Mouse (Mus musculus): ENCODE measurements at regions not wholly inside any gene's neighbourhood (a gene's known extent, or its start where the extent isn't known, plus 50 kb on each side); places are given as distances from the start of the nearest gene placed in this dataset.
"Not testable (repeated sequence)": the region's sequence is repeated elsewhere in the genome, so short reads cannot be mapped to it uniquely, and the experiment has no call there.

DNA sequence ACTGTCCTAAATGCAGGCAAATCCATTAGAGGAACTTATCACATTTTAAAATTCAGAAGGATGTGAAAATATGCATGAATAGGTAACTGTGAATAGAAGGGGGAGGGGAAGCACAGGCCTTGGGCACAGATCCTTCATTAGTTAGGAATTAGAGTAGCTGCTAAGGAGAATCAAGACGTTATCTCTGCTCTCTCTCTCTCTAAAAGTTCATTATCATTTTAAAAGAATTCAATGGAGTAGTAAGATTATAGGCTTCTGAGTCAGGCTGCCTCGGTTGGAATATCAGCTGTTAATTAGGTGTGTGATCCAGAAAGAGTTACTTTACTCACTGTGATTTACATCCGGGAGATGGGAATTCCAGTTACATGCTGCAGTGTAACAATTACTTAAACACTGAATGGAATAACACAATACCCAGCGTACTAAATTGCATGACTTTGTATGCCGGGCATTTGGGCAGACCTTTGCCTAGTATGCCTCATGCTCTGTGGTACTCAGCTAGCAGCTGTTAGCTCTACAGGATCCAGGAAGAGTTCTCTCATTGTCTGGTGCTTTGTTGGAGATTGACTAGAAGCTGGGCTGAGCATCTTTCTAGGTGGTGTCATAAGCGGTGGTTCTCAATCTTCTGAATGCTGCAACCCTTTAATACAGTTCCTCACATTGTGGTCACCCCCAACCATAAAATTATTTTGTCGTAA lies 203.4 kb downstream of the Dact1 start:
- no peak for DNase-seq (ENCODE audit: low spot score in 2 of 2)
- intact Hi-C loops (cut with DNase I): no loop called here

DNA sequence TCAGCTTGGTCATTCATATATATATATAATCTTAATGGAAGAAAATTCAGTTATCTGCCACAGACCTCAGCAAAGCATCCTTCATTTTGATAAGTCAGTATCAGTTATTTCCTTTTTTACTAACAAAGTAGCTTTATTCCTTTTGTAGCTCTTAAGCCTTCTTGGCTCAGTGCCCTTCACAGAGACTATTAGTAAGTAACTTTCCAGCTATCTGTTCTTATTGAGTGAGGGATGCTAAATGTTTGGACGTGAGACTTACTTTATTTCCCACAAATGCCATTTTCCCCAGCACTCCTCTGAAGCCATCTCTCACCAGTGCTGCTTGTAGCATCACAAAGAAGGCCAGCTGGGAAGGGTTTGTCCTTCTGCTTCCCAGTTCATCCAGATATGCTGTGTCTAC lies 209.8 kb downstream of the Dact1 start:
- DNase-seq (ENCODE audit: low spot score in 2 of 2): no peak
- intact Hi-C loops (cut with DNase I): no loop called here

GRCm38 (mm10) chr12:71521936-71522335 lies 212.3 kb downstream of the Dact1 start:
- intact Hi-C loops (cut with DNase I): no loop called here

GRCm38 (mm10) chr12:71522451-71522850 lies 212.8 kb downstream of the Dact1 start:
- intact Hi-C loops (cut with DNase I): no loop called here
- no peak for DNase-seq (ENCODE audit: low spot score in 2 of 2)

More at GRCm38 (mm10) chr12:71521936-71522335, 212.3 kb downstream of the Dact1 start:
- no peak for DNase-seq (ENCODE audit: low spot score in 2 of 2)

DNA sequence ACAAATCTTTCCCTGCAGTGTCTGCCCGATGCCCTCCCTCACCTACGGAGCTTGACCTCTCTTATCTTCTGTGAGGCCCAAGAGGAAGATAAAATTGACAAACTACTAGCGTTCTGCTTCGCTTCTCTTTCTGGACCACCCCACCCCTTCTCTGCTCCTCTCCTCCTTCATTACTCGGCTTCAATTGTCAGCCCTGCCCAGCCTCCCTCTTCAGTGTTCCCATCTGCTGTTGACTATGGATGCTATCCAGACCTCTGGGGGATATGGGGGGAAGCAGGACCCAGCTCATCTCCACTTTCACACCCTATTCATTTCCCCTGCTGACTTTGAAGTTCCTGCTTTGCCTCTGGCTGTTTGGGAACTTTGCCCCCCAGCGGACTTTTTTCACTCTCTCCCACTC lies 214.5 kb downstream of the Dact1 start:
- no peak for DNase-seq (ENCODE audit: low spot score in 2 of 2)
- intact Hi-C loops (cut with DNase I): no loop called here

GRCm38 (mm10) chr12:71525255-71525927 lies 215.7 kb downstream of the Dact1 start:
- no peak for DNase-seq (ENCODE audit: low spot score in 2 of 2)
- intact Hi-C loops (cut with DNase I): no loop called here

- no peak for DNase-seq (ENCODE audit: low spot score in 2 of 2)
- intact Hi-C loops (cut with DNase I): no loop called here
Measured at GRCm38 (mm10) chr12:71526623-71527022, 216.9 kb downstream of the Dact1 start.

DNA sequence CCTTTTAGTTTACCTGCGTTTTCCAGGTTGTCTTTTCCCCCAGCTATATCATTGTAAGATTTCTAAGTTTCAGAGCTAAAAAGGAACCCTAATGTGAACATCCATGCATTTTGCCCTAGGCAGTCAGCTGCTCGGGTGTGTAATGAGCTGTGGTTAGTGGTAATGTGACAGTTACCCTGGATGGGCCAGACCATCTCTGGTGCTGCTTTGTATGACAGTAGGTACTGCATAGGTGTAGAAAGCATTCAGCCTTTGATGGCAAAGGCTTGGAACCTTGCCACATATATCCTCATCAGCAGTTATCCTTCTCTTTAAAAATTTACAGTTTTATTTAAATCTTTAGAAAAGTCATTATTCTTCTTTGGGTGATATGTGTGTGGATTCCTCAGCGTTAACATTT lies 222.5 kb downstream of the Dact1 start:
- no peak for DNase-seq (ENCODE audit: low spot score in 2 of 2)
- intact Hi-C loops (cut with DNase I): no loop called here

DNA sequence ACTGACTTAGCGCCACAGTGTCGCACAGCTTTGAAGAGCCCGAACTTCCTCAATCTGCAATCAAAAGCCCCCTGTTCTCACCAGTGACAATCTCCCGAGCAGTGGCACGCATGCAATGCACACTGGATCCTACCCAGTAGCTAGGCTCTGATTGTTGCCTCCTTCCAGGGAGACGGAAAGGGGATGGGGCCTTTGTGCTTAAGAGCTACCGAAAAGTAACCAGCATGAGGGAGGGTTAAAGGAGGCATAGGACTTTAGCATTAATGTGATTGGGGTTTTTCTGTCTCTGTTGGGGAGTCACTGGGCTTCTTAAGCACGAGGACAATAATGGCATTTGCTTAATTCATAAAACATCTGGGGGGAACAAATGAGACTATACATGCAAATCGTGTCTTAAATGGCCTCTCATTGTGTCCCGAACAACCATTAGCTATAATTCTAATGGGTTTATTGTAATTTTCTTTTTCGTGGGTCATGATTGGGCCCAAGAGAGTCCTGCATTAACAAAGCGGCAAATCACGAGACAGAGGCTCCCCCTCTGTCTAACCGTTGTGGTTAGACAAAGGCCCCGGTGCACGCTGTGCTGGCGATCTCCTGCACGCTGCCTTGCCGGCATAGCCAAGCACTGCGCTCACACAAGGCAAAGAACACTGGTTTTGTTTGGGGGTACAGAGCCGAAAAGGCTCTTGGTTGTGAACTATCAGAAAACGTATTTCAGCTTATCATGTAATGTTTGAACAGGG lies 223.2 kb downstream of the Dact1 start:
- intact Hi-C loops (cut with DNase I): no loop called here

GRCm38 (mm10) chr12:71533701-71534100 lies 224.0 kb downstream of the Dact1 start:
- DNase-seq (ENCODE audit: low spot score in 2 of 2): no peak
- intact Hi-C loops (cut with DNase I): no loop called here

More for the DNA sequence above, 223.2 kb downstream of the Dact1 start:
- DNase-seq (ENCODE audit: low spot score in 2 of 2): no peak

- no peak for DNase-seq (ENCODE audit: low spot score in 2 of 2)
- intact Hi-C loops (cut with DNase I): no loop called here
Measured at GRCm38 (mm10) chr12:71534199-71534598, 224.5 kb downstream of the Dact1 start.

DNA sequence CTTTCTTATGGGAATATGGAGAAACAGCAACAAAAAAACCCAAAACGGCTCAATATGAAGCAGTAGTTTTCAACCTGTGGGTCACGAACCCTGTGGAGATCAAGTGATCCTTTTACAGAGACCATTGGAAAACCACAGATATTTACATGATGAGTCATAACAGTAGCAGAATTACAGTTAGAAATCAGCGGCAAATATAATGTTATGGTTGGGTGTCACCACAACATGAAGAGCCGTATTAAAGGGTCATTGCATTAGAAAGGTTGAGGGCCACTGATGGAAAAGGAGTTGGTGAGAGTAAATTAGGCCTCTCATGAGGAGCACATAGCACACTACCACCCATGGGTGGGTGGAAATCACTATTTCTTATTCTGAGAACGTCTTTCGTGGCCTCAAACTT lies 225.6 kb downstream of the Dact1 start:
- intact Hi-C loops (cut with DNase I): no loop called here
- no peak for DNase-seq (ENCODE audit: low spot score in 2 of 2)

DNA sequence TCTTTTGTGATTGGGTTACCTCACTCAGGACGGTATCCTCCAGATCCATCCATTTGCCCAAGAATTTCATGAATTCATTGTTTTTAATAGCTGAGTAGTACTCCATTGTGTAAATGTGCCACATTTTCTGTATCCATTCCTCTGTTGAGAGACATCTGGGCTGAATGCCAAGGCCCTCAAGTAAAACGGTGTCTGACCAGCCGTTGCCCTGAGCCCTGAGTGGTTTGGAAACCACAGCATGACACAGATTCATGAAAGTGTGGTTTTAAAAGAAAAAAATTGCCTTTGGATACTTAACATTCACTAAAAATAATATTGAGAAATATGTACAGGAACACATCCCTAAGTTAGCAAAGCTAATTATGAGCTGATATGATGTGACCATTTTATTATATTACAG lies 226.1 kb downstream of the Dact1 start:
- intact Hi-C loops (cut with DNase I); DNase-seq (ENCODE audit: low spot score in 2 of 2): not testable (repeated sequence)

DNA sequence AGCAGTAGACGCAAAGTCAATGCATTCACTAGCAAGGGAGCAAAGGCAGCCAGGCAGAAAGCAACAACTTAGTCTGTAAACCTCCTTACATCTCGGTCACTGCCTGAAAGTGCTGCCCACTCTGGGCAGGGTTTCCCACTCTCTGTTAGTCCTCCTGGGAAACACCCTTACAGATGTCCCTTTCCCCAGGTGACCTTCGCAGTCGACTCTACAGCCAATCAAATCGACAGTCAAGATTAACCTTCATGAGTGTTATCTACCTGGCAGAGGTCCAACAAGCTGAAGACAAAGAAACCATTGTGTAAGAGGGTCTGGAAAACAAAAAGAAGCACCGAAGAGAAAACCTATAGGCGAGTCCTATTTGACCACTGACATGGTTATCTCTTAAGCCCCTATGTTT lies 229.0 kb downstream of the Dact1 start:
- DNase-seq (ENCODE audit: low spot score in 2 of 2): no peak

DNA sequence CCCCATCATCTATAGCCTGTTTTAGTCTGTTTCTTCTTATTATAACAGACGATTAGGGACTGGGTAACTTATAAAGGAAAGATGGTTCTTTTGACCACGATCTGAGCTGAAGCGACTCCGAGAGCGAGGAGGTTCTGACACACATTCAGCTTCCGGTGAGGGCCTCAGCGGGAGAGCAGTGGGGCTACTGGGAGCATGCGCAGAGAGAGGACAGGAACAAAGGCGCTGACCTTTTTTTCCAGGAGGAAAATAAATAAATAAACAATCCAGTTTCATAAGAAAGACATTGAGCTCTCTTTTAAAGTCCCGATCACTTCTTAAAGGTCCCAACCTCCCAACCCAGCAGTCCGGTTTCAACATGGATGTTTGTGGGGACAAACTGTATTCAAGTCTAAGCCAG lies 230.6 kb downstream of the Dact1 start:
- no peak for DNase-seq (ENCODE audit: low spot score in 2 of 2)
- intact Hi-C loops (cut with DNase I): no loop called here

More for the DNA sequence above, 229.0 kb downstream of the Dact1 start:
- intact Hi-C loops (cut with DNase I): no loop called here

GRCm38 (mm10) chr12:71541961-71542360 lies 232.3 kb downstream of the Dact1 start:
- no peak for DNase-seq (ENCODE audit: low spot score in 2 of 2)
- intact Hi-C loops (cut with DNase I): no loop called here

DNA sequence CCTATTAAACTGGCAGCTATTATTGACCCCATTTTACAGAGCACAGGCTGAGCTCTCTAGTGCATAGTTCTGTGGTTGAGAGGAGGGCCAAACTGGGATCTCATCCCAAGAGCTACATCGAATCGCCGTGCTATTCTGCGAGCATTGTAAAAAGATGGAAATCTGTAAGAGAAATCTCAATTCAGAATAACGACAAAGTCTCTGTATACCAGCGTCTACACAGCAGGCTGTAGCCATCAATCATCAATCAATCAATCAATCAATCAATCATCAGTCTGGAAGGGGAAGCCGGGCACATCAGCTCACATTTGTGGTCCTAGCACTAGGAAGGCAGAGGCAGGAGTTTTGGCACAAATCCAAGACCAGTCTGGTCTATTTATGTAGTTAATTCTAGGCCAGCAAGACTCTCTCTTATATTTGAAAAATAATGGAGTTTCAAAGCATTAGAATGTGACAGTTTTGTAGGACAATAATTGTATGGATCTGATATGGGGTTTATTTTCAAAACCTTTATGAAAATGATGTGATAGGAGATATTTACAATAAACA lies 234.0 kb downstream of the Dact1 start:
- DNase-seq (ENCODE audit: low spot score in 2 of 2): no peak
- intact Hi-C loops (cut with DNase I): no loop called here

DNA sequence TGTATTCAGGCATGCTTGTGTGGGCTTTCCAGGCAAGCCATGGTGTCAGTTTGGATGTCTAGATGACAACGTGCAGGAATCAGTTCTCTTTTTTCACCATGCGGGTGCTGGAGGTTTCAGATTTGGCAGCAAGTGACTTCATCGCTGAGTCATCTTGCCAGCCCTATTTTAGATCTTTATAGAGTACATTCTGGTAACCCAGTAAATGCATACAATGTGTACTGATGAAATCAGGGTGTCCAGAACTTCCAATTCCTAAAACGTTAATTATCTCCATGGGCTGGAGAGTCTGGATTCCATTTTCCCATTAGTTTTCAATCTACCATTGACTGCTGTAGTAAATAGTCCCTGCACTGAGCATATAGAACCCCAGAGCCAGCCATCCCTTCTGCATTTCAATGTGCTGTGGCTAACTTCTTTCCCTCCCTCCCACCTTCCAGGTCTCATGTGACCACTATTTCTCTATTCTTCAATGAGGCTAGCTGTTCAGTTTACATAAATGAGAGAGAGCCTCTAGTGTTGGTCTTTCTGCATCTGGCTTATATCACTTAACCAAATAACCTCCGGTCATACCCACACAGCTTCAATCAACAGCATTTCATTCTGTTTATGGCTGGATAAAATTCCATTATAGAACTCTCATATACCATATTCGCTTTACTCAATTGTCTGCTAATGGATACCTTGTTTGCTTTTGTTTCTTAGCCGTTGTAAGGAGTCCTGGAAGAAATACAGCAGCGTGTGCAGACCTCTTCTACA lies 234.9 kb downstream of the Dact1 start:
- intact Hi-C loops (cut with DNase I): no loop called here
- DNase-seq (ENCODE audit: low spot score in 2 of 2): peak; percentile 54

DNA sequence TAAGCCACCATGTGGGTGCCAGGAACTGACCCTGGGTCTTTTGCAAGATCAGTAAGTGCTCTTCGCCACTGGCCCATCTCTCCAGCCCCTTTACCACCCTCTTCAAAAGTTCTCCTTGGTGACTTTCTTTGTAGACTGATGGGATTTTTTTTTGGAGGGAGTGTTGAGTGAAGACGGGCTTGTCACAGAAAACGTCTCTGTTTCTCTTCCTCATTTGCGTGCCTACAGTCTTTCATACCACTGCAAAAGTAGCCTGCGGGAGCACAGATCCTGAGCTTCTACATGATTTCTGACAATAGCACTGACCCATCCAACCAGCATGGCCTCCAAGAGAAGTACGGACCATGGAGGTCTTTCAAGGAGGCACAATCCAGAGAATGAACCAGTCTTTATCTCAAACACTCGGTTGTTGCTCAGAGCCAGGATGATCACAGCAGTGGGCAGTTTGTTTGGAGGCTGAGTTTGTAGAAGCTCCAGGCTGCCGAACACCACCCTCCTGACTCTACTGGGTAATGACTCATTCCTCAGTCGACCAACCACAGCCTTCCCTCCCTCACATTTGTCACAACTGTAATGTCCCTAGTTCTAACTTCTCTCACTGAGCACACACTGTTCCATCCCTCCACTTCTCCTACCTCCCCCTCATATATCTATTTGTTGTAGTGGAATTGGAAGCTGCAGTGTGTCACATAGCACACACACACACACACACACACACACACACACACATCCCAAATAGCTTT lies 237.0 kb downstream of the Dact1 start:
- intact Hi-C loops (cut with DNase I): no loop called here
- DNase-seq (ENCODE audit: low spot score in 2 of 2): peak; percentile 16 to 30
